Mouse (Mus musculus) lung, embryonic 14.5 days (tissue): ENCODE measurements around the gene Hoxd13. TPM values are rescaled to one million over a fixed set of nuclear protein-coding genes. Genes with fewer than 3 reads are reported as not detected.
A peak's percentile ranks its signal among the peaks of the same experiment; 100 is the strongest.

Experiments used
- ATAC-seq: fragments of 200-750 bp; cut with Nextera tagmentation; 2 replicates; pipeline ENCODE4 v1.8.0; 2017; ENCODE audit warnings: mild to moderate bottlenecking, moderate TSS enrichment, moderate library complexity; ENCODE audit not compliant: insufficient read depth
- DNase-seq: peaks from one replicate; pipeline ENCODE4 v3.0.0-alpha.2; 2015
- H3K27ac ChIP-seq: fragments of 300-500 bp; sonication (generic); 2 replicates; pipeline ENCODE4 v1.5.1; 2014; ENCODE audit warnings: low read depth, mild to moderate bottlenecking, moderate library complexity
- H3K27me3 ChIP-seq: fragments of 300-500 bp; sonication (generic); 2 replicates; pipeline ENCODE4 v1.6.1; 2014; ENCODE audit warnings: low read length, control low read depth; ENCODE audit not compliant: insufficient read depth
- H3K36me3 ChIP-seq: fragments of 300-500 bp; sonication (generic); 2 replicates; pipeline ENCODE4 v1.6.1; 2014; ENCODE audit warnings: control low read depth; ENCODE audit not compliant: insufficient read depth
- H3K4me1 ChIP-seq: fragments of 300-500 bp; sonication (generic); 2 replicates; pipeline ENCODE4 v1.6.1; 2014; ENCODE audit warnings: antibody characterized with exemption, control low read depth; ENCODE audit not compliant: insufficient read depth
- H3K4me2 ChIP-seq: fragments of 300-500 bp; sonication (generic); 2 replicates; pipeline ENCODE4 v1.6.1; 2014; ENCODE audit warnings: mild to moderate bottlenecking
- H3K4me3 ChIP-seq: fragments of 300-500 bp; sonication (generic); 2 replicates; pipeline ENCODE4 v1.5.1; 2014; ENCODE audit warnings: low read depth, low read length
- H3K9ac ChIP-seq: fragments of 300-500 bp; sonication (generic); 2 replicates; pipeline ENCODE4 v1.6.1; 2014
- H3K9me3 ChIP-seq: fragments of 300-500 bp; sonication (generic); 2 replicates; pipeline ENCODE4 v1.6.1; 2016; ENCODE audit warnings: low read depth, low read length, control low read depth
- CTCF ChIP-seq: IDR thresholded peaks from 2 replicates; pipeline ENCODE4 v1.5.1; 2016; ENCODE audit warnings: antibody characterized with exemption, low read depth
- WGBS: fragments of 180-500 bp; shearing (Covaris S2); extraction: QIAGEN DNeasy Blood & Tissue Kit; methylation state at CpG from one replicate; pipeline ENCODE4 v1.1.7; 2014; 5-methylcytosine and 5-hydroxymethylcytosine counted together
- polyA plus RNA-seq: library from polyadenylated mRNA; unstranded; fragments of >200 nt; fragmentation: Nextera tagmentation; extraction: Ambion mirVana; gene quantifications from 2 replicates; pipeline ENCODE4 v1.2.1, GENCODE M21; 2014

The Hoxd13 gene
- polyA plus RNA-seq, 1 experiment from 2014 or later = not detected

- Histone ChIP-seq H3K27ac (no peak overlapping the region), H3K9me3 (no peaks in the 10 kb centered on the region), H3K4me3 (no peak overlapping the region), H3K27me3 (peaks cover 100% of the 10 kb centered on the region), H3K4me2 (no peak overlapping the region), H3K4me1 (no peaks in the 10 kb centered on the region), H3K36me3 (no peaks in the 10 kb centered on the region), H3K9ac (no peak overlapping the region)
- WGBS = 6% methylated on average over 3 of the region's 3 CpGs
- no peak for TF ChIP-seq CTCF
- DNase-seq (no peak), ATAC-seq (no peak)
Observed at GRCm38 (mm10) chr2:74670632-74671188, 2.6 kb downstream of the Hoxd13 start.

GRCm38 (mm10) chr2:74671847-74672246 is 3.7 kb downstream of the Hoxd13 start:
- ATAC-seq (no peak), DNase-seq (no peak)
- Histone ChIP-seq H3K4me1 (no peaks in the 10 kb centered on the region), H3K4me3 (no peak overlapping the region), H3K27me3 (peaks cover 100% of the 10 kb centered on the region), H3K9me3 (no peaks in the 10 kb centered on the region), H3K4me2 (no peak overlapping the region), H3K27ac (no peak overlapping the region), H3K9ac (no peak overlapping the region), H3K36me3 (no peaks in the 10 kb centered on the region)
- 14% methylated on average over 5 of the region's 5 CpGs for WGBS
- no peak for TF ChIP-seq CTCF

- no peak overlapping the region for H3K27ac ChIP-seq
- WGBS = 4% methylated on average over 40 of the region's 40 CpGs
- peak; percentile 39; the same call in 1 of the 2 replicates for ATAC-seq
- no peaks in the 10 kb centered on the region for H3K9me3 ChIP-seq
- H3K4me3 ChIP-seq = peak overlapping the region; percentile 27; the same call in 1 of the 2 replicates
- peaks cover 100% of the 10 kb centered on the region for H3K27me3 ChIP-seq
- H3K9ac ChIP-seq = no peak overlapping the region
- H3K4me2 ChIP-seq = peak overlapping the region; percentile 61
- H3K36me3 ChIP-seq = no peaks in the 10 kb centered on the region
- TF ChIP-seq CTCF = peak; percentile 86
- peak; percentile 84 for DNase-seq
- H3K4me1 ChIP-seq = no peaks in the 10 kb centered on the region
Observed at GRCm38 (mm10) chr2:74672481-74673362, 4.6 kb downstream of the Hoxd13 start.

GRCm38 (mm10) chr2:74673835-74674425 is 5.8 kb downstream of the Hoxd13 start:
- WGBS = 3% methylated on average over 24 of the region's 24 CpGs
- Histone ChIP-seq H3K4me3 (no peak overlapping the region), H3K4me2 (no peak overlapping the region), H3K27me3 (peaks cover 100% of the 10 kb centered on the region), H3K4me1 (no peaks in the 10 kb centered on the region), H3K27ac (no peak overlapping the region), H3K9me3 (no peaks in the 10 kb centered on the region), H3K36me3 (no peaks in the 10 kb centered on the region), H3K9ac (no peak overlapping the region)
- DNase-seq (no peak), ATAC-seq (no peak)
- no peak for TF ChIP-seq CTCF

- H3K4me3 ChIP-seq = no peak within 1 kb of the TSS
- no peaks in the 10 kb centered on the region for H3K9me3 ChIP-seq
- H3K27me3 ChIP-seq = peaks cover 100% of the 10 kb centered on the region
- no peak within 1 kb of the TSS for H3K27ac ChIP-seq
- ATAC-seq (no peak), DNase-seq (no peak)
- no peak within 1 kb of the TSS for H3K9ac ChIP-seq
- 1% methylated on average over 47 of the region's 47 CpGs for WGBS
- no peak within 1 kb of the TSS for H3K4me2 ChIP-seq
- no peak for TF ChIP-seq CTCF
- no peaks in the 10 kb centered on the region for H3K4me1 ChIP-seq
- H3K36me3 ChIP-seq = no peaks in the 10 kb centered on the region
Observed at GRCm38 (mm10) chr2:74674881-74675665, 7.0 kb downstream of the Hoxd13 start, which contains the start of gene Hoxd12. Gene Hoxd12 (plus strand): TSS chr2:74675013.

- Histone ChIP-seq H3K4me3 (no peak overlapping the region), H3K27ac (no peak overlapping the region), H3K36me3 (no peaks in the 10 kb centered on the region), H3K4me1 (no peaks in the 10 kb centered on the region), H3K4me2 (no peak overlapping the region), H3K9ac (no peak overlapping the region), H3K27me3 (peaks cover 100% of the 10 kb centered on the region), H3K9me3 (no peaks in the 10 kb centered on the region)
- ATAC-seq (no peak), DNase-seq (no peak)
- TF ChIP-seq CTCF = no peak
- whole genome bisulfite sequencing = 5% methylated on average over 24 of the region's 24 CpGs
Observed at GRCm38 (mm10) chr2:74675666-74676282, 7.7 kb downstream of the Hoxd13 start.
